In the genomic region with DNA sequence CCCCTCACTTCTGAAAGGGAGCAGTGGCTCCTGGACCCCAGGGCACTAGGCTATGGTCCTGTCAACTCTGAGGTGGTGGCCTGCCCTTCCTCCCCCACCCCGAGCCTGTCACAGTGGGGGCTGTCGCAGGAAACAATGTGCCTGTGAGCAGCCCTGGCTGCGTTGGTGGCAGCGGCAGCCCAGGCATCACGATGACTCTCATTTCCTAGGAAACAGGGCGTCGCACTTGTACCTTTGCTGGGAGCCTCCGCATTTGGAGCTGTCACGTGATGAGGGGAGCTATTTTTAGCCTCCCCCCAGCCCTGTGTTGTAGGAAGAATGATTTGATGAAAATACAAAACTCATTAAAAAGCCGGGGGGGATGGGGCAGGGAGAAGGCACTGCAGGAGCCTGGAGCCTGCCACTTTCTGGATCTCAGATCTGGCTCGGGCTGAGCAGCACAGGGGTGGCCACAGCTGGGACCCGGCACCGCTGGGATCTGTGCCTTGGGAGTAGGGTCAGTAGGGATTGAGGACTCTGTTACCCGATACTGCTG, we compare ENCODE assay signal across 8 mouse cellular contexts.
A peak's percentile ranks its signal among the peaks of the same experiment; 100 is the strongest.
DNase-seq lines count a peak whose midpoint lies in the region; ATAC-seq lines count a peak whose summit lies in the region.

No protein-coding gene starts in this region.

- no peaks in the 10 kb centered on the region for H3K36me3 ChIP-seq in embryonic facial prominence, embryonic 14.5 days (ENCODE audit: control insufficient read depth, insufficient read depth, low read length)
- H3K36me3 ChIP-seq in hindbrain, embryonic 11.5 days (ENCODE audit: control insufficient read depth, insufficient read depth, low read length), result no peaks in the 10 kb centered on the region

- H3K9me3 ChIP-seq in embryonic facial prominence, embryonic 14.5 days (ENCODE audit: control insufficient read depth, low read length), result no peaks in the 10 kb centered on the region
- no peaks in the 10 kb centered on the region for H3K9me3 ChIP-seq in hindbrain, embryonic 11.5 days (ENCODE audit: control insufficient read depth, low read length)

- H3K27ac ChIP-seq in embryonic facial prominence, embryonic 14.5 days (replicated peaks; ENCODE audit: low read depth, low read length), result no peak overlapping the region
- H3K27ac ChIP-seq in hindbrain, embryonic 11.5 days (ENCODE audit: low read depth, low read length), result no peak overlapping the region

- peak; percentile 67 for DNase-seq in R1 (ENCODE audit: low read depth, low spot score)
- DNase-seq in embryonic facial prominence, embryonic 14.5 days (ENCODE audit: low spot score), result peak; percentile 79
- DNase-seq in hindbrain, embryonic 11.5 days (ENCODE audit: low spot score), result peak; percentile 46
- DNase-seq in layer of hippocampus, adult 9-11 months, result peak; percentile 93
- no peak for DNase-seq in urinary bladder, postnatal 4 days (ENCODE audit: low spot score in 2 of 2)
- no peak for DNase-seq in adrenal gland, postnatal 10 days
- no peak for DNase-seq in cerebellum, adult 9-10 months

- H3K4me2 ChIP-seq in embryonic facial prominence, embryonic 14.5 days (ENCODE audit: low read depth, low read length), result peak overlapping the region; percentile 23
- H3K4me2 ChIP-seq in hindbrain, embryonic 11.5 days (replicated peaks; ENCODE audit: low read depth, low read length), result 0 out of 2 replicates have a peak overlapping the region, but pooled peaks have one; percentile 13

- no peaks in the 10 kb centered on the region for H3K27me3 ChIP-seq in embryonic facial prominence, embryonic 14.5 days (replicated peaks; ENCODE audit: control insufficient read depth, insufficient read depth, low read length)
- peaks cover 9% of the 10 kb centered on the region; the same call in 1 of the 2 replicates for H3K27me3 ChIP-seq in hindbrain, embryonic 11.5 days (ENCODE audit: control insufficient read depth, insufficient read depth, low read length)

- peak; percentile 26 for ATAC-seq in embryonic facial prominence, embryonic 14.5 days (ENCODE audit: low read depth)
- peak; percentile 59 for ATAC-seq in hindbrain, embryonic 11.5 days (ENCODE audit: low FRiP score)
- ATAC-seq in megakaryocyte-erythroid progenitor cell, adult 5-6 weeks (replicated peaks; ENCODE audit: low FRiP score, low TSS enrichment, poor library complexity, severe bottlenecking), result peak; percentile 29; the same call in 1 of the 2 replicates

- H3K9ac ChIP-seq in embryonic facial prominence, embryonic 14.5 days (ENCODE audit: low read depth, low read length), result no peak overlapping the region
- H3K9ac ChIP-seq in hindbrain, embryonic 11.5 days (ENCODE audit: low read depth, low read length), result no peak overlapping the region

- peaks cover 17% of the 10 kb centered on the region for H3K4me1 ChIP-seq in embryonic facial prominence, embryonic 14.5 days (ENCODE audit: control insufficient read depth, insufficient read depth, low read length)
- H3K4me1 ChIP-seq in hindbrain, embryonic 11.5 days (replicated peaks; ENCODE audit: control insufficient read depth, insufficient read depth, low read length), result peaks cover 14% of the 10 kb centered on the region

- H3K4me3 ChIP-seq in embryonic facial prominence, embryonic 14.5 days (ENCODE audit: low read depth, low read length), result no peak overlapping the region
- no peak overlapping the region for H3K4me3 ChIP-seq in hindbrain, embryonic 11.5 days (ENCODE audit: low read depth, low read length)

- WGBS in embryonic facial prominence, embryonic 14.5 days, result 5% methylated on average over 14 of the region's 14 CpGs
- 1% methylated on average over 14 of the region's 14 CpGs for WGBS in hindbrain, embryonic 11.5 days

Comparison
In these comparisons a context has a peak if more than half of its experiments do, and no peak if none do; other contexts are left out.
1. DNase-seq: peak in R1 (single experiment), embryonic facial prominence, embryonic 14.5 days (single experiment), hindbrain, embryonic 11.5 days (single experiment) and layer of hippocampus, adult 9-11 months (single experiment); none in urinary bladder, postnatal 4 days (0 of 2), adrenal gland, postnatal 10 days (single experiment) and cerebellum, adult 9-10 months (single experiment).
2. Peak in every context shown above with its lines, with median percentiles within 50 percentile points of each other: ATAC-seq.